Mouse (Mus musculus) mature B cell (primary cell): Measurements from ENCODE around the gene Tnfrsf13c.

Source experiments
- in situ Hi-C: fragments of 300-500 bp; cut with MboI; formaldehyde crosslinking; loops from 2 replicates; pipeline ENCODE4 v1.14.3; 2019

The Tnfrsf13c gene

GRCm38 (mm10) chr15:82230098-82230611 lies 6.0 kb upstream of the Tnfrsf13c start:
- in situ Hi-C loops = no loop called here

- in situ Hi-C loops = loop anchor here (5.0 kb wide), 1 partner anchor 87 kb away; no protein-coding TSS in a partner anchor
Observed at GRCm38 (mm10) chr15:82229542-82230045, 5.4 kb upstream of the Tnfrsf13c start.

DNA sequence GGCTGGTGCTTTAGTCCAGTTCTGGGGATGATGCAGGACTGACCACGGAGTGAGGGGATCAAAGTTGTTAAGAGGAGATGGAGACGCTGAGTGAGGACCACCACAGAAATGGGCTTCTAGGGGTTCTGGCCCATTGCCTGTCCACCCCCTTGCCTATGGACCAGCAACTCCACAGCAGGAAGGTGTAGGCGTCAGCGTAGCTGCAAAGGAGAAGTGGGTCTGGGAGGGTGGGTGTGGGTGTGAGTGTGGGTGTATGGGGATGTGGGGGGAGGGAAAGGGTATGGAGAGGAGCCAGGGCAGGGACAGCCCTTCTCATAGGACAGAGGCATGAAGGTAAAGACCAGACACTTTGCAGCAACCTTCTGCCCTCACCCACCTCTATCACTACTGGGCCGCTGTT lies 1.6 kb upstream of the Tnfrsf13c start:
- in situ Hi-C loops = loop anchor here (5.0 kb wide), 1 partner anchor 83 kb away; no protein-coding TSS in a partner anchor

DNA sequence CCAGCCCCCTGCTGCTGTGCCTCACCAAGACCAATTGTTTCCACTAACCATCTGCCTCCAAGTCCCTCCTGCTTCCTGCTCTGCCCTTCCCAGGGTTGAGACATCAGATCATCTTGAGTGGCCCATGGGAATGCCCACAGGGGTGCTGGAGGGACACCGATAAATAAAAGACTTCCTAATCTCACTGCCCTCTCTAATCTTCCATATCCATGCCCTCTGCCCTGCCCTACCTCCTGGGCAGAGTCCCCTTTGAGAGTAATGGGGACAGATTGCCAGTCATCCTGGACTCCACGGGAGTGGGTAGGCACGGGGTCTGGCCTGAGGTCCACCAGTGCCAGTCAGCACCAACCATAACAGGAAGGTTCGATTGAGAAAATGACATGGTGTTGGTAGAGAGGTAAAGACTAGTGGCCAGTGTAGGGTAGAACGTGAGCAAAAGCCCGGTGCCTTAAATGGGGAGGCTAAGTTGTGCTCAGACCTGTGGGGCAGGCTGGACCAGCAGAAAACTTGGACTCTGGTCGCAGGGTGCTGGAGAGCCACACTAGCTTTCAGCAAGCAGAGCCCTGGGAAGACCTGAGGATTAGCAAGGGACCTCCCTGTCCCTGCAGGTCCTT lies 540 bp upstream of the Tnfrsf13c start:
- in situ Hi-C loops = loop anchor here (5.0 kb wide), 1 partner anchor 82 kb away; no protein-coding TSS in a partner anchor

- in situ Hi-C loops = no loop called here
Observed at GRCm38 (mm10) chr15:82223251-82223650, 918 bp downstream of the Tnfrsf13c start.

- in situ Hi-C loops = no loop called here
Observed at GRCm38 (mm10) chr15:82221104-82221860, 2.9 kb downstream of the Tnfrsf13c start.

DNA sequence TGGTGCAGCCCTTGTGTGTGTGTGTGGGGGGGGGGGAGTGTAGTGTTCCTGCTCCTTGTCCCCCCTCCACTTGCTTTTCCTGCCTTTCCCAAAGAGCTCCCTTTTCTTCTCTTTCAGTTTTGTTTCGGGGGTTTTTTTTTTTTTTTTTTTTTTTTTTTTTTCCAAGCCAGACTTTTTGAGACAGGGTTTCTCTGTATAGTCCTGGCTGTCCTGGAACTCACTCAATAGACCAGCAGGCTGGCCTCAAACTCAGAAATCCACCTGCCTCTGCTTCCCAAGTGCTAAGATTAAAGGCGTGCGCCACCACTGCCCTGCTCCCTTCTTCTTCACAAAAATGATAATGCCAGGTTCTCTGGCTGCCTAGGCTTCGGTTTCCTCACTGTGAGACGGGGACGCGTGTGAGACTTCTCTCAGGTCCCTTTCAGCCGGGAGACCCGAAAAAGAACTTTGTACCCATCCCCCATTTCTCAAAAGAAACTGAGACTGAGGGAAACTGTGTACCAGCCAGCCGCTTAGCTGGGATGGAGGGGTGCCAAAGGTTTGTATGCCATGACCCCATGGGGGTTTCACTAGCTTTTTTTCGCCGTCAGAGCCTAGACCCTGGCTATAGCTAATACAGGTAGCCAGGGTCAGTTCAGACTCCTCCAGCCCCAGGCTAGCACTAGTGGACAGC lies 4.0 kb downstream of the Tnfrsf13c start:
- in situ Hi-C loops = no loop called here

GRCm38 (mm10) chr15:82218778-82219666 lies 5.1 kb downstream of the Tnfrsf13c start:
- in situ Hi-C loops = no loop called here

- in situ Hi-C loops = no loop called here
Observed at GRCm38 (mm10) chr15:82217980-82218379, 6.2 kb downstream of the Tnfrsf13c start.

GRCm38 (mm10) chr15:82217039-82217438 lies 7.1 kb downstream of the Tnfrsf13c start:
- in situ Hi-C loops = no loop called here

DNA sequence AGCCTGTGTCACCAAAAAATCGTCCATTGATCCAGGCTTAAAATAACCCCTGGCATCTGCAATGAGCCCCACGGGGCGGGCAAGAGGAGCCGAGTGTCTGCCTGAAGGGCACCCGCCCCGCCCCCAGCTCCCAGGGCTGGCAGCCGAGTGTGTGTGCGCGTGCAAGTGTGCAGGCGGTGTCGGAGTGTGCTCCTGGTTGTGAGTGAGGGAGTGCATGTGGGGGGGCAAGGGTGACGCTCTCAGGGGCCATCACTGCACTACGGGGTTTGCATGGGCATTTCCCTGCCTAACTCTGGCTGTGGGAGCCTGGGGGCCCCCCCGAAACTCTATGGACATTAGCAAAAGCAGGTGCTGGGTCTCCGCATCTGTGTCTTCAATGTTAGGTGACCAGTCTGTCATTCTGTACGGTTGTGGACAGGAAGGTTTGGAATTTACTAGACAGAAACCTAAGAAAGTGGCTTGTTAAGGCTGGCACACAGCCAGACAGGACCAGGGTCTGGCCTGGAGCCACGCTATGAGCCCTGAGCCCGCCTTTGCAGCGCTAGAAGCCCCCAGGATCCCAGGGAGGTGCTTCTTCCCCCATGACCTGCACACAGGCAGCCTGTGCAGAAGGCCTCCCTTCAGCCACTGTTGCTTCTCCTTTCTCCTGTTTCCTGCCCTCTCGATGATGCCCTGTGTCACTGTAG lies 7.9 kb downstream of the Tnfrsf13c start:
- in situ Hi-C loops = no loop called here

- in situ Hi-C loops = no loop called here
Observed at GRCm38 (mm10) chr15:82215332-82216046, 8.7 kb downstream of the Tnfrsf13c start.

- in situ Hi-C loops = no loop called here
Observed at GRCm38 (mm10) chr15:82213222-82213621, 10.9 kb downstream of the Tnfrsf13c start.

GRCm38 (mm10) chr15:82212752-82213063 lies 11.5 kb downstream of the Tnfrsf13c start, which contains the start of gene Shisa8:
Shisa8 (minus strand) TSS chr15:82212815.
- in situ Hi-C loops = no loop called here

DNA sequence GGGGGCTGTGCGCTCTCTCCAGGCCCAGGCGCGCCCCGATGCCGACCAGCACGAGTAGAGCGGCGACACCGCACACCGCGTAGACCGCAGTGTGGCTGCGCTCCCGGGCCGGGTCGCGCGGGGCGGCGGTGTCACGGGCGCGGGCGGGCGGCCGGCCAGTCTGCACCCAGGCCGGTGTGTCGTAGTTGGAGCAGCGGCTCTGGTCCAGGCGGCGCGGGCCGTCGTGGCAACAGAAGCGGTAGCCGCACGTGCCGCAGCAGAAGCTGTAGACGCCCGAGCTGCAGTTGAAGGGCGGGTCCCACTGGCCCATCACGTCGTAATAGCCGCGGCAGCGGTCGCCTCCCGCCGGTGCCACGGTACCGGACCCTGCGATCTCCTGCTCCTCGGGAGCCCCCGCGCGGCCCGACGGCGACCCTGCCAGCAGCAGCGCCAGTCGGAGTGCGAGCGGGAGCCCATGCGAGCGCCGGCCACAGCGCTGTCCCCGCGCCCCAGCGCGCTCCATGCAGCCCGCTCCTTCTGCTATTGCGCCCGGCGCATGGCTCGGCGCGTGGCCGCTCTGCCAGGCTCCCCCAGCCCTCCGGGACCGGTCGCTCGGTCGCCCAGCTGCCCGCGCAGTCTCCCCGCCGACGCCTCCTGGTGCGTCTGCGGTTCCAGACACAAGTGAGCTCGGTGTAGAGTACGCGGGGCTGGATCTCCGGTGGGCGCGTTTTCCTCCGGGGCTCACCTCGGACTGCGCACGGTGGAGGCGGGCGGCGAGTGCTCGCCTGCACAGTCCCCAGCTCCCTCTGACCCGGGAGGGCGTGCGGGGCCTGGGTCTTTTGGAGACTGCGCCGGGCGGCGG lies 12.0 kb downstream of the Tnfrsf13c start:
- in situ Hi-C loops = no loop called here

DNA sequence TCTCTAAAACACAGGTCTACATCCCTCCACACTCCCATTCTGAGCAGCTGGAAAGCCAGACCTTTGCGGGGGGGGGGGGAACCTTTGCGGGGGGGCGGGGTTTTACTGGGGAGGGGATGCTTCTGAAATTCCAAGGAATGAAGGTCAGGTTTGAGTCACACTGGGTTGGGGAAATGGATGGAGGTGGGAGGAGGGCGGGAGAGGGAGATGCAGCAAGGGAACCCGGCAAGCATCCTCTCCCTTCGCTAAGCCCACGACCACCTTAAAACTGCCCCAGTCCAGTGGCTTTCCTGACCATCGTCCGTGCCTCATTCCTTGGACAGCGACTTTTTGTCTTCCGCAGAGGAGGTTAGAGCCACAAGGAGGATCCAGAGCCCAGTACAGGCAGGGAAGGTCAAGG lies 12.9 kb downstream of the Tnfrsf13c start:
- in situ Hi-C loops = no loop called here

GRCm38 (mm10) chr15:82210801-82211200 lies 13.4 kb downstream of the Tnfrsf13c start:
- in situ Hi-C loops = no loop called here

GRCm38 (mm10) chr15:82209295-82210050 lies 14.7 kb downstream of the Tnfrsf13c start:
- in situ Hi-C loops = no loop called here
